Comparison of ENCODE assay signal across 7 mouse cellular contexts in the genomic region with DNA sequence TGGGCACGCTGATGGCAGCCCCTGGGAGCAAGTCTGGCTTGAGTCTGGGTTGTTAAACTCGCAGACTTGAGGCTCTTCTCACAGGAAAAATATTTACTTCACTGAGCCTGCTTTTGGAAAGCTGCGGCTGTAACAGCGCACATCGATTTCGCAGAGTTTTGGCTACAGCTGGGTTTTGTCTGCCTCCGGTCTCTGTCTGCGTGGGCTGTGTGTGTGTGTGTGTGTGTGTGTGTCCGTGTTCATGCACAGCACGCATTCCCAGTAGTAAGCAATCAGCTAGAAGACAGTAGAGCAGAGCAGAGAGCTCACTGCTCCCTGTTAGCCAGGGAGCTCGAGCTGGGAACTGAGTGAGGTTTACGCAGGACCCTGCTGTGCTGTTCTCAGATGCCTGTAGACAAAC. TPM values are rescaled to one million over a fixed set of nuclear protein-coding genes. Genes with fewer than 3 reads are reported as not detected.
DNase-seq lines count a peak whose midpoint lies in the region; ATAC-seq and TF ChIP-seq lines count a peak whose summit lies in the region.

No protein-coding gene starts in this region.

- 27% methylated on average over 12 of the region's 12 CpGs for WGBS in embryonic facial prominence, embryonic 14.5 days
- WGBS in lung, postnatal 0 days = 46% methylated on average over 12 of the region's 12 CpGs
- 65% methylated on average over 12 of the region's 12 CpGs for WGBS in hindbrain, embryonic 10.5 days

- no peaks in the 10 kb centered on the region for H3K27me3 ChIP-seq in embryonic facial prominence, embryonic 14.5 days (replicated peaks; ENCODE audit: control insufficient read depth, insufficient read depth, low read length)
- H3K27me3 ChIP-seq in lung, postnatal 0 days (replicated peaks; ENCODE audit: insufficient read depth, low read length) = no peaks in the 10 kb centered on the region
- no peaks in the 10 kb centered on the region for H3K27me3 ChIP-seq in hindbrain, embryonic 10.5 days (ENCODE audit: insufficient read depth, poor library complexity, severe bottlenecking)

- no peak for TF ChIP-seq CTCF in lung, postnatal 0 days (IDR thresholded peaks at IDR 0.05)

- no peaks in the 10 kb centered on the region for H3K36me3 ChIP-seq in embryonic facial prominence, embryonic 14.5 days (ENCODE audit: control insufficient read depth, insufficient read depth, low read length)
- H3K36me3 ChIP-seq in lung, postnatal 0 days (ENCODE audit: insufficient read depth, low read length) = no peaks in the 10 kb centered on the region
- no peaks in the 10 kb centered on the region for H3K36me3 ChIP-seq in hindbrain, embryonic 10.5 days

- H3K4me2 ChIP-seq in embryonic facial prominence, embryonic 14.5 days (ENCODE audit: low read depth, low read length) = no peak overlapping the region
- no peak overlapping the region for H3K4me2 ChIP-seq in lung, postnatal 0 days (replicated peaks; ENCODE audit: low read depth, low read length)

- peak; percentile 88 for DNase-seq in embryonic facial prominence, embryonic 14.5 days (ENCODE audit: low spot score)
- DNase-seq in frontal cortex, postnatal 25 days (ENCODE audit: low spot score in 2 of 2) = peak; percentile 29 to 44
- peak; percentile 85 for DNase-seq in kidney, postnatal 14 days
- DNase-seq in lung, postnatal 0 days (ENCODE audit: low spot score) = peak; percentile 84
- DNase-seq in thymus, postnatal 10 days (ENCODE audit: low spot score in 2 of 2) = no peak
- no peak for DNase-seq in hindbrain, embryonic 10.5 days (ENCODE audit: low spot score)
- DNase-seq in c-Kit-positive CD71-positive TER-119-positive erythroid progenitor cells, embryonic 14.5 days (ENCODE audit: low spot score) = no peak

- peak; percentile 64; the same call in 1 of the 2 replicates for ATAC-seq in embryonic facial prominence, embryonic 14.5 days (ENCODE audit: low read depth)
- ATAC-seq in lung, postnatal 0 days = peak; percentile 86

- H3K4me3 ChIP-seq in embryonic facial prominence, embryonic 14.5 days (ENCODE audit: low read depth, low read length) = no peak overlapping the region
- no peak overlapping the region for H3K4me3 ChIP-seq in lung, postnatal 0 days (ENCODE audit: low read depth, low read length)
- H3K4me3 ChIP-seq in hindbrain, embryonic 10.5 days = no peak overlapping the region

- H3K9me3 ChIP-seq in embryonic facial prominence, embryonic 14.5 days (ENCODE audit: control insufficient read depth, low read length) = peaks cover 9% of the 10 kb centered on the region
- H3K9me3 ChIP-seq in lung, postnatal 0 days (ENCODE audit: low read length) = 0 out of 2 replicates have a peak, but pooled peaks cover 2% of the 10 kb centered on the region
- H3K9me3 ChIP-seq in hindbrain, embryonic 10.5 days = peaks cover 6% of the 10 kb centered on the region; the same call in 1 of the 2 replicates

- 0 out of 2 replicates have a peak, but pooled peaks have one; percentile 33 for TF ChIP-seq EP300 in lung, postnatal 0 days (IDR thresholded peaks at IDR 0.05)

- H3K4me1 ChIP-seq in embryonic facial prominence, embryonic 14.5 days (ENCODE audit: control insufficient read depth, insufficient read depth, low read length) = no peaks in the 10 kb centered on the region
- H3K4me1 ChIP-seq in lung, postnatal 0 days (ENCODE audit: insufficient read depth, low read depth, low read length) = no peaks in the 10 kb centered on the region
- peaks cover 8% of the 10 kb centered on the region; the same call in 1 of the 2 replicates for H3K4me1 ChIP-seq in hindbrain, embryonic 10.5 days (replicated peaks)

- no peak overlapping the region for H3K9ac ChIP-seq in embryonic facial prominence, embryonic 14.5 days (ENCODE audit: low read depth, low read length)
- H3K9ac ChIP-seq in lung, postnatal 0 days (replicated peaks; ENCODE audit: low read depth) = no peak overlapping the region

- H3K27ac ChIP-seq in embryonic facial prominence, embryonic 14.5 days (replicated peaks; ENCODE audit: low read depth, low read length) = peak overlapping the region; percentile 83
- H3K27ac ChIP-seq in lung, postnatal 0 days (ENCODE audit: low read length) = peak overlapping the region; percentile 68
- no peak overlapping the region for H3K27ac ChIP-seq in hindbrain, embryonic 10.5 days

RNA-seq across cellular contexts. Expression of gene Ripor3, which starts 14.8 kb away (rescaled TPM):
- 4.1 and 5.9 TPM in 2 replicates for polyA plus RNA-seq in embryonic facial prominence, embryonic 14.5 days (2014; fragmentation: Nextera tagmentation; extraction: Ambion mirVana)
- polyA plus RNA-seq in lung, postnatal 0 days (2015; fragmentation: Nextera tagmentation; extraction: Ambion mirVana) = 1.00 and 1.1 TPM in 2 replicates
- polyA plus RNA-seq in hindbrain, embryonic 10.5 days (2016; fragmentation: Nextera tagmentation; extraction: Ambion mirVana) = 0.57 and 0.71 TPM in 2 replicates

RNA-seq across cellular contexts. Expression of gene Pard6b, which starts 55.6 kb away (rescaled TPM):
- polyA plus RNA-seq in embryonic facial prominence, embryonic 14.5 days (2014; fragmentation: Nextera tagmentation; extraction: Ambion mirVana) = 2.9 and 3.0 TPM in 2 replicates
- polyA plus RNA-seq in lung, postnatal 0 days (2015; fragmentation: Nextera tagmentation; extraction: Ambion mirVana) = 47.2 and 50.5 TPM in 2 replicates
- polyA plus RNA-seq in hindbrain, embryonic 10.5 days (2016; fragmentation: Nextera tagmentation; extraction: Ambion mirVana) = 6.2 and 8.1 TPM in 2 replicates

Comparison
In these comparisons a context has a peak if more than half of its experiments do, and no peak if none do; other contexts are left out.
1. DNase-seq: peak in embryonic facial prominence, embryonic 14.5 days (single experiment), frontal cortex, postnatal 25 days (2 of 2), kidney, postnatal 14 days (single experiment) and lung, postnatal 0 days (single experiment); none in thymus, postnatal 10 days (0 of 2), hindbrain, embryonic 10.5 days (single experiment) and c-Kit-positive CD71-positive TER-119-positive erythroid progenitor cells, embryonic 14.5 days (single experiment).